Mouse (Mus musculus) spleen, postnatal 14 days (tissue): ENCODE results near the gene Atp8a2.
A peak's percentile ranks its signal among the peaks of the same experiment; 100 is the strongest.
"Not testable (repeated sequence)": the region's sequence is repeated elsewhere in the genome, so short reads cannot be mapped to it uniquely, and the experiment has no call there.

ENCODE experiments used
- DNase-seq, 2 experiments: peaks; one replicate each; pipeline ENCODE4 v3.0.0; 2021 to 2022; ENCODE audit warnings: low spot score in 2 of 2

Atp8a2 gene

GRCm38 (mm10) chr14:59646826-59647697 lies 549.9 kb downstream of the Atp8a2 start:
- no peak for DNase-seq

GRCm38 (mm10) chr14:59644896-59645295 lies 552.1 kb downstream of the Atp8a2 start:
- DNase-seq = no peak

DNA sequence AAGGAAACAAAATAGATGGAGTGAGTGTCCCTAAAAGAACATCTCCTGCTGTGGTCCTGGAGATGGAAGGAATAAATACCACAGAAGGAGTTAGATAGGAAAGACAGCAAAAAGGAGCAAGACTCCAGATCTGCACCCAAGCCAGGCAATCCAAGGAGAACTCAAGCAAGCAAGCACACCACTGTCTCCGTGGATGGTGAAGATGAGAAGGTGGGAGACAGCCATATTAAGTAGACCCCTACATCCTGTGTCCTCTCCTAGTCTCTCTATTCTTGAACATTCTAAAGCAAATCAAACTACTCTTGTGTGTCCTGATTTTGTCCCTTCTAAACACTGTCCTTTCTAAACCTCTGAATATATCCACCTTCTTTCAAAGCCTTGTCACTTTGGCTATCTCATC lies 552.8 kb downstream of the Atp8a2 start:
- no peak for DNase-seq

- DNase-seq = no peak
Measured at GRCm38 (mm10) chr14:59643582-59643981, 553.4 kb downstream of the Atp8a2 start.

- DNase-seq = no peak
Measured at GRCm38 (mm10) chr14:59641856-59642255, 555.1 kb downstream of the Atp8a2 start.

- no peak for DNase-seq
Measured at GRCm38 (mm10) chr14:59638906-59639703, 557.9 kb downstream of the Atp8a2 start.

DNA sequence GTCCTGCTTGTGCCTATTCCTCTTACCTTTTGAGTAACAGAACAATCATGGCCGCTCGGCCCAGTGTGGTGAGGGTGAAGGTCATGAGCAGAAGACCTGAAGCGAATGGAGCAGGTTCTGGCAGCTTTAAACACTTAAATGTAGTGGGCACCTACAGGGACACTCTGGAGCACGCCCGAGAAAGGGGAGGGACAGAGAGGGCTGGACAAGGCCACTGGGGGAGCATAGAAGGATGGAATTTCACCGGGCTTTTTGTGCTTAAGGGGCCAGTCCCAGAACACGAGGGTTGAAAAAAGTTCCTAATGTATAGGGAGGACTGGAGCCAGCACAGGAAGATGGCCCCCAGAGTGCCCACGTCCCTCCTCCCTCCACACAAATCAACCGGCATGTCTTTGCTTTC lies 563.0 kb downstream of the Atp8a2 start:
- DNase-seq = no peak

DNA sequence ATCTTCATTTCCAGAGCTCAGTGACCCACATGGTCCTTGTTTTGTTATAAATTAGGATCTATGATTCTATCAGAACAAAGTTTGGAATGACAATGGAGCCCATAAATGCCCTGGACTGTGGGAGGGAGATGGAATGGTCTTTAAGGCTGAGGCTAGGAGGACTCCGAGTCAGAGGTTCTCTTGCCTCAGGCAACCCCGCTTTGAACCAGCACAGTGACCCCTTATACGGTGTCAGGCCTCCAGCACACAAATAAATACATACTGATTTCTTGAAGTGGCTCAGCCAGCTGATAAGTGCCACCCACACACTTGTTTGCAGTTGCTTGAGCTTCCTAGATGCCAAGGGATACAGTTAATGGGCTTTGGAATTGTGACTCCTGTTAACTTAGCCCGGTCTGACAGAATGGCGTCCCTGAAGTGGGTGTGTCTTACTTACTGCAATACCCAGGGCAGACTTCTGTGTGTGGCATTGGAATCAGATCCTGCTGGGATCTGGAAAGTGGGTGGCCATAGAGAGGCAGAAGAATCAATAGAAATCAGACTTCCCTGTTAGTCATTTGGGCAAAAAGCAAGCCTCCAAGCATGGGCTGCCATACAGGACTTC lies 563.6 kb downstream of the Atp8a2 start:
- no peak for DNase-seq

- DNase-seq = no peak
Measured at GRCm38 (mm10) chr14:59632067-59632466, 564.9 kb downstream of the Atp8a2 start.

- no peak for DNase-seq
Measured at GRCm38 (mm10) chr14:59630096-59630495, 566.9 kb downstream of the Atp8a2 start.

GRCm38 (mm10) chr14:59629308-59629707 lies 567.7 kb downstream of the Atp8a2 start:
- DNase-seq = no peak

GRCm38 (mm10) chr14:59627823-59628222 lies 569.2 kb downstream of the Atp8a2 start:
- no peak for DNase-seq

GRCm38 (mm10) chr14:59627142-59627680 lies 569.8 kb downstream of the Atp8a2 start:
- DNase-seq = no peak

GRCm38 (mm10) chr14:59626711-59627110 lies 570.3 kb downstream of the Atp8a2 start:
- no peak for DNase-seq

- no peak for DNase-seq
Measured at GRCm38 (mm10) chr14:59625806-59626364, 571.1 kb downstream of the Atp8a2 start.

DNA sequence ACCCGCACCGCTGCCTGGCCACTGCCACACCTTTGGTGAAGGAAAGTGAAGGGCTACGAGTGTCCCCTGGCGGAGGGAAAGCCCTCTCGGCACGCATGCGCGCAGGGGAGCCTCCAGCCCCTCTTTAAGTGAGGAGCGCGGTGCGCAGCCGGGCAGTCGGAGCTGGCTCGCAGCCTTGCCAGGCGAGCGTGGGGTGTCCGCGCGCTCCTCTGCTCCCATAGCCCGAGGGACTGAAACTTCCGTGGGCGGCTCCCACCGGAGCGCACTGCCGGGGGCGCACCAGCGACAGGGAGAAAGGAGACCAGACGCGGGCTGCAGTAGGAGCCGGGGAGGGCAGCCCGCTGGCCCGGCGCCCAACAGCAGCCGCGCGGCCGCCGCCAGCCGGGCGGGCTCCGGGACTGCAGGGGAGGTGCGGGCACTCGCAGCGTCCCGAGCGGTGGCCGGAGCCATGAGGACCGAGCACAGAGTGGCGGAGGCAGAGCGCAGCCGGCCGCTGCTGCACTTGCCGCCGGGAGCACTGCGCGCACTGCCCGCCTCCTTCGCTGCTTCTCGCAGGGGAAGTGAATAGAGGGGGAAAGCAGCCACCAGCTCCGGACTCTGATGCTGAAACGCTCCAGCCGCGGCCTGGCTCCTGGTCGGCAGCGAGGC lies 571.7 kb downstream of the Atp8a2 start, which contains the start of gene Shisa2:
Shisa2 (plus strand) TSS at position 151 of the 648 bp plus-strand sequence.
- no peak for DNase-seq

- no peak for DNase-seq
Measured at GRCm38 (mm10) chr14:59624326-59624885, 572.6 kb downstream of the Atp8a2 start.

DNA sequence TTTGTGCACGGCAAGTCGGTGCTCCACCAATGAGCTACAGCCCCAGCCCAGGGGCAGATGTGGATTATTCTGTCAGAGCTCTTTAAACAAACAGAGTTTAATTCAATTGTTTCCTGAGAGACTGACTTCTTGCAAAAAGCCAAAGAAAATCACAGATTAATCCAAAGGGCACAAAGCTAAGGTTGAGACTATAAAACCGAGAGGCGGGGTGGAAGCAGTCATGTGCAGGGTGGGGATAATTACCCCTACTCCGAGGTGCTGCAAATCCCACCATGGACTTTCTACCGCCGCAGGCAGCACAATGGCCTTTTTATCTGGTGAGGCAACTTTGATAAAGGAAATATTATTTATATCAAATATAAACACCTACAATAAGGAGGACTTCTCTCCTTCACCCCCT lies 580.2 kb downstream of the Atp8a2 start:
- DNase-seq = no peak

DNA sequence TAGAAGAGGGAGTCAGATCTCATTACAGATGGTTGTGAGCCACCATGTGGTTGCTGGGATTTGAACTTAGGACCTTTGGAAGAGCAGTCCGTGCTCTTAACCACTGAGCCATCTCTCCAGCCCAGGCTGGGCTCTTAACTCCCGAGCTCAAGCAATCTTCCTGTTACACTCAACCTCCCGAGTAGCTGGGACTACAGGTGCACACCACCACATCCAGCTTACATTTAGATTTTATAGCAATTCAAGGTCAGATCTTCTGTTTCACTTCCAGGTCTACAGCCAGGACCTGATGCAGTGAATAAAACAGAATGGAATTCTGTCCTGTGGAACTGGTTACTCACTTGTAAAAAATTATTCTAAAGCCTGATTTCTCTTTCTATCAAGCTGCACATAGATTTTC lies 582.8 kb downstream of the Atp8a2 start:
- DNase-seq = not testable (repeated sequence)

DNA sequence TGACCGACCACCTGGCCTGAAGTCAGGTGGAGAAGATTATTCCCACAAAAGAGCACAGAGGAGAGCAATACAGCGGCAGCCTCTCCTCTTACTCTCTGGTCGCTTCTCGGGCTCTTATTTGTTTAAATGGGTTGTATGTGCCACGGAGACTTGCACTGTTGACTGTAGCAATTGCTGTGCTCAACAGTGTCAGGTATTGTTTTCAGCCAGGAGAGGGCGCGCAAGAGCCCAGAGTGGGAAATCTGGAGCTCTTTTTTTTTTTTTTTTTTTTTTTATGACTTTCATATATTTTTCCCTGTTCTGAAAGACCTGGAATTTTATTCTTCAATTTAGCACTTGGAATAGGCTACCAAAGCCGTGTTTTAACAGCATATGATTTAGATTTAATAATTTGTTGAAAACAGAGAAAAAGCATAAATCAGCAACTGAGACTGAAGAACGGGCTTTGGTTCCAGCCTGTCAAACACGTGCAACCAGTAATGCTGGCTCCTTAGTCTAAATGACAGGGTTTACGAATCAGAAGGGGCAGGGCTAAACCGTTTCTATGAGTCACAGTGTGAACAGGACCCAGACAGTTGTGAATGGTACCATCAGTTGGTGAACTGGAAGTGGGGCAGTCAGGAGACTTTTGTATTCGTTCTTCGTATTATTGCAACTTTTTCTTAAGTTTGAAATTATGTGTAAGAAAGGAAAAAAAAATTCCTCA lies 583.9 kb downstream of the Atp8a2 start:
- DNase-seq = peak in 1 of 2 experiments; percentile 37
